Mouse (Mus musculus): ENCODE measurements around the gene Depp1.
"Not testable (repeated sequence)": the region's sequence is repeated elsewhere in the genome, so short reads cannot be mapped to it uniquely, and the experiment has no call there.

Gene Depp1

GRCm38 (mm10) chr6:116650406-116650805, at the start of gene Depp1:
Depp1 (plus strand) TSS chr6:116650609.
- no peak for DNase-seq (ENCODE audit: extremely low read depth, low read depth, low spot score)

DNA sequence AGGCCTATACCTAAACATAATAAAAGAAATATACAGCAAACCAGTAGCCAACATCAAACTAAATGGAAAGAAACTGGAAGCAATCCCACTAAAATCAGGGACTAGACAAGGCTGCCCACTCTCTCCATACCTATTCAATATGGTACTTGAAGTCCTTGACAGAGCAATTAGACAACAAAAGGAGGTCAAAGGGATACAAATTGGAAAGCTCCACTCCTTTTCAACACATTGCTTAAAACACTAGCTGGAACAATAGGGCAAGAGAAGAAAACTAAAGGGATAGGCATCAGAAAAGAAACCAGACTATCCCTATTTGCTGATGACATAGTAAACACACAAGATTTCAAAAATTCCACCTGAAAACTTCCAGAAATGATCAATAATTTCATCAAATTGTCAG, 49.4 kb upstream of the Depp1 start:
- DNase-seq (ENCODE audit: extremely low read depth, low read depth, low spot score), result not testable (repeated sequence)

DNA sequence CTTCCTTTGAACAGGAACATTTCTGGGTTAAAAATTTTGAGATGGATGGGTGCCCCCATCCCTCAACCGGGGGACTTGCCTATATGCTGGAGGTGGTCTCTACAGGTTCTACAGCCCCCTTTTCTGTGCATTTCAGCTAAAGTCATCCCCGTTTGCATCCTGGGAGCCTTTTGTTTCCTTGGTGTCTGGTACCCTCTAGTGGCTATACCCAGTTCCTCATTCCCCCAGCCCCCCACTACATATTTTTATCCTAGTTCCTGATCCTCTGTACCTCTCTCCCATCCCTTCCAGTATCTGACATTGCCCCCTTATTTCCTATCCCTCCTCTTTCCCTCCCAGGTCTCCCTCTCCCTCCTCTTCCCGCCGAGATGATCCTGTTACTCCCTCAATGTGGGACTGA, 43.2 kb upstream of the Depp1 start:
- no peak for DNase-seq (ENCODE audit: extremely low read depth, low read depth, low spot score)

DNA sequence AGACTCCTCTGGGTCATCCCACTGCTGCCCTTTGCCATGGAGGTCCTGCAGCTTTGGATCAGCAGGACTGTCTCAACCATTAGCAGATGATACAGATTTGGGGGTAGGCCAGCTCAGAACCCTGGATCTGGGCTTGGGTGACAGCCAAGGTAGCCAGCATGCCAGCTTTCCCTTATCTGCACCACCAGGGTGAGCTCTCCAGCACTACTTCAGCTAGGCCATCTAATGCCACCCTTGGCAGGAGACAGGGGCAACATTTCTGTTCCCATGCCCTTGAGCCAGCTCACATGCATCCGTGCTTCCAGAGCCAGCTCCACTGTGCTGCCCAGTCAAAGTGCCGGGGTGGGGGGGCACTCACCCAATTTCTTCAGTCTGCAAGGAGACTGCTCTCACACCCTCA, 34.7 kb upstream of the Depp1 start:
- no peak for DNase-seq (ENCODE audit: extremely low read depth, low read depth, low spot score)

DNA sequence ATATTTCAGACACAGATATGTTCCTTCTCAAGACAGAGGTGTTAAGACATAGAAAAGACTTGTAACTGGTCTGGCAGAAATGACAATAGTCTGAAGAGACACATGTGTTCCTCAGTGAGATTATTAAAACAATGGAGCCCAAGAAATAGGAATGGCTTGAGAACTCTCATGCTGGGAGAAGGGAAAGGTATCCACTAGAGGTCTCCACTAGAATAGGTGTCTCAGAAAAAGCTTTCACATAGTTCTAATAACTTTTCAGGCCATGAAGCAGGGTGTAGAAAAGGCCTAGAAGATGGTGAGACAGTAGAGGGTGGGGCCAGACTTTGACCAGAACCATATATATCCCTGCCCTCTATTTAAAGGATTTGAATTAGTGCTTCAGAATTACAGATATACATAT, 32.3 kb upstream of the Depp1 start:
- DNase-seq (ENCODE audit: extremely low read depth, low read depth, low spot score), result no peak

DNA sequence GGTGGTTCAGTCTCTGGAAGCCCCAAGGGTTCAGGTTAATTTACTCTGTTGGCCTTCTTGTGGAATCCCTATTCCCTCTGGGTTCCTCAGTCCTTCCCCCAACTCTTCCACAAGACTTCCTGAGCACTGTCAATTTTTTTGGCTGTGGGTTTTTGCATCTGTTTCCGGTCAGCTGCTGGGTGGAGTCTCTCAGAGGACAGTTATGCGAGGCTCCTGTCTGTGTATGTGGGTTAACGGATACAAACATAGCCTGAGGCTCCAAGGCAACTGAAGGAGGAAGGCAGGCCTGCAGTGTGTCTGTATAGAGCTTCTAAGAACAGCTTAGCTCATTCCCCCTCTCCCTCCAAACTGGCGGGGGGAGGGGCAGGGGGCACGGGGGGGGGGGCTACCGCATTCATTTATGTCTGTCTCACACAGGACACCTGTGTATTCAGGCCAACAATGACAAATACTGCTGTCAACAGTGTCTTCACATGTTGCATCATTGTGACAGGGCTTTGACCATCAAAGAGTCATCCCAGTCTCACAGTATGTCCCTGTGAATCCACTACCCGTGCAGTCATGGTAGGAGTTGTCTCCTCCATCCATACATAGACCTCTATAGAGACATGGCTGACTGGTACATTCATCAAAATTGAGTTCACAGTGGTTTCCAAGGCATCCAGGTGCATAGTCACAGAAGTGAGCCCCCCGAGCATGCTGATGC, 28.9 kb upstream of the Depp1 start:
- DNase-seq (ENCODE audit: extremely low read depth, low read depth, low spot score), result no peak

DNA sequence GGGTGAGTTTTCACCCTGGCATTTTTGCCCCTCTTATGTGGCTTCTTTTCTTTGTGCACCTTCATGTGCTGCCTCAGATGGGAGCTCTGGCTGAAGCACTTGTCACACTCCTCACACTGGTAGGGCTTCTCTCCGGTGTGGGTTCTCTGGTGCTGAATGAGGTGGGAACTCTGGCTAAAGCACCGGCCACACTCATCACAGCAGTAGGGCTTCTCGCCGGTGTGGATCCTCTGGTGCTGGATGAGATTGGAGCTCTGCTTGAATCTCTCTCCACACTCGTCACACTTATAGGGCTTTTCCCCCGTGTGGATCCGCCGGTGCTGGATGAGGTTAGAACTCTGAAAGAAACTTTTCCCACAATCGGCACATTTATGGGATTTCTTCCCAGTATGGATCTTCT, 24.0 kb upstream of the Depp1 start:
- not testable (repeated sequence) for DNase-seq (ENCODE audit: extremely low read depth, low read depth, low spot score)

- no peak for DNase-seq (ENCODE audit: extremely low read depth, low read depth, low spot score)
Observed at GRCm38 (mm10) chr6:116628095-116628494, 22.3 kb upstream of the Depp1 start.

GRCm38 (mm10) chr6:116628539-116629171, 21.8 kb upstream of the Depp1 start, which contains the start of gene Zfp422:
Zfp422 (minus strand) TSS chr6:116628999.
- DNase-seq (ENCODE audit: extremely low read depth, low read depth, low spot score), result no peak

DNA sequence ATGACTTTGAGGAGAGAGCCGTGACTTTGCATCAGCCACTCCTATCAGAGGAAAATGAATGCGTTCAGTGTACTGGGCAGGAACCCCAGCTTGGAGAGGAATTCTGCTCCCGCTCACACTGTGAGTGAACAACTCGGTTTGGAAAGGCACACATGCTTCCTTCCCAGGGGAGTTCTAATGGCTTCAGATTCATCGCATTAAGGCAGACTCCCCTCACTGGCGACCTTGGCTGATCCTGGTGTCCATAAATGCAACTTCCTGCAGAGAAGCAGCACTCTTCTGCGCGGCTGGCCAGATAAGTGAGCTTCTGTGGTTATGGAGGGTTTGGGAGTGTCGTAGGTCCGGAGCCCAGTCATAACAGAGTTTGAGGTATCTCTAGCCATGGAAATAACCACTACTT, 20.6 kb upstream of the Depp1 start:
- no peak for DNase-seq (ENCODE audit: extremely low read depth, low read depth, low spot score)

DNA sequence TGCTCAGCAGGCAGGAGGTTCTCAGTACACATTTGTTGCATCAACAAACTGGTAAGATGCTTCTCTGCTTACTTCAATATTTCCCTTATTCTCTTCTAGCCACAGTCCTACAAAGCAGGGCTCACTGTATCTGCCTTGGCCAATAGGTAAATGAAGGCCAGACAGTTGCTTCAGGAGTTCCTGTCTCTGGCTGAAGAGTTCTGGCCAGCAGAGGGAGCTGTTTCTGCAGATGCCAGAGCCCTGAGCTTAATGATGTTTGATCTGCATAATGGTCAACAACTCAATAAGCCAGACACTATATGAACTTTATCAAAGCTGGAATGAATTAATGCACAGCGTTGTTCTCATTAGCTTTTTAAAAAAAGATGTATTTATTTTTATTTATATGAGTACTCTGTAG, 18.3 kb upstream of the Depp1 start:
- no peak for DNase-seq (ENCODE audit: extremely low read depth, low read depth, low spot score)

DNA sequence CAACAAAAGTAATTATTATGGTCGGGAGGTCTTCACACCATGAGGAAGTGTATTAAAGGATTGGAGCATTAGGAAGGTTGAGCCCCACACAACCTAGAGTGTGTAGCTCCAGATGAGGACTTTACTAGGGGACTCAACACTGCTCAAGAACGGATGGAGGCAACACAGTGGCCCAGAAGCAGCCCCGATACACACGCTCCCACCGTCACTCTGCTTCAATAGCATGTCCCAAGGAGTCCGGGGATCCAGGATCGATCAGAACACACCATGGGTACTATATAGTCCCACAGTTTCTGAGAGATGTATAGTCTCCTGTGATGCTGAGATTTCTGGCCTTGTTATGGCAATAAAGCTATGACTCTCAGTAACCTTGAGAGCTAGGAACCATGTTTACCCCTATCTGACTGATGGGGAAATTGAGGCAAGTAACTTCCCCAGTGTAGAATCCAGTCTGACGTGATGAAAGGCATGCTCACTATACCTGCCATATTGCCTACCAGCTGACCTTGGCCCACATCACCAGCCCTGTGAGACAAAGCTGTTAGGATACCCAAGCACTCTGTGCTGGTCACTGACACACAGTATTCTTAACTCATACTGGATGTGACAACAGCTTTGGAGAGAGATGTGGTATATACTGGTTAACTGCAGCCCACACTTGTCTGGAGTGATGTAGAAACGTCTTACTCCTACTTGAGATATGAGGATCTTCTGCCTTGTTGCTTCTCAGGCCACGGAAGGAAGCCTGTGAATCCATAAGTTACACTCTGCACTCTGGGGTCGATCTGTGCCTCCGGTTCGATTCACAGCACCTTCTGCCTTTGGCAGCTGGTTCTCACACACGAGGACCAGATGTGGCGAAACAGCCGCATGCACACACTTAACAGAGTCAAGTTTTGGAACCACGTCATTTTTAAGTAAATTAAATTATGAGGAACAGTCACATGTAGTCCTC, 16.4 kb upstream of the Depp1 start:
- no peak for DNase-seq (ENCODE audit: extremely low read depth, low read depth, low spot score)

GRCm38 (mm10) chr6:116635251-116636180, 14.9 kb upstream of the Depp1 start:
- DNase-seq (ENCODE audit: extremely low read depth, low read depth, low spot score), result no peak

DNA sequence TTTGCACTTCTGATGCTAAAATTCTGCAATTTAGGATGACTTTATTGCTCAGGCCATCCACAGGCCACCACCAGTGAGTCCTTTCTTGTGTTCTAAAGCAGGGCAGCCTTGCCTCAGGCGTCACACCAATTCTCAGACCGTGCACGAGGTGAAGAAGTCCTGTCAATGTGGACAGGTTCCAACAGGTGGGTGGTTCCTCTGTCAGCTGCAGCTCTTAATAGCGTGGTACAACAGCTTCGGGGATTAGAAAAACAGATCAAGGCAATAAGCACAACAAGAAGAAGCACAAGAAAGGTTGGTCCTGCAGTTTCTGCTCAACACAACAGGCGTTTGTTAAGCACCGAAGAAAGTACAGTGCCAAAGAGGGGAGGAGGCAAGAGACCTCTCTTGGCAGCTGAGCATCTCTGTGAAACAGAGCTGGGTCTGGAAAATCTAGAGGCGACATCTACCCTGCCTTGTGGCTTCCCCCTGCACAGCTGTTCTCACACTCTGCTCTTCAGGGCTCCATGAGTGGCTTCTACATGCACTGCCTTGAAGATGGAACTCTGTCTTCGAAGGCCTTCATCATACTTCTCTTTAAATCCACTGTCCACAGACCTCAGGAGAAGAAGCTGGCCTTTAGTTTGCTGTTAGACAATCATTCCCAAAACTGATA, 13.7 kb upstream of the Depp1 start:
- no peak for DNase-seq (ENCODE audit: extremely low read depth, low read depth, low spot score)

GRCm38 (mm10) chr6:116637496-116637895, 12.9 kb upstream of the Depp1 start:
- DNase-seq (ENCODE audit: extremely low read depth, low read depth, low spot score), result no peak

DNA sequence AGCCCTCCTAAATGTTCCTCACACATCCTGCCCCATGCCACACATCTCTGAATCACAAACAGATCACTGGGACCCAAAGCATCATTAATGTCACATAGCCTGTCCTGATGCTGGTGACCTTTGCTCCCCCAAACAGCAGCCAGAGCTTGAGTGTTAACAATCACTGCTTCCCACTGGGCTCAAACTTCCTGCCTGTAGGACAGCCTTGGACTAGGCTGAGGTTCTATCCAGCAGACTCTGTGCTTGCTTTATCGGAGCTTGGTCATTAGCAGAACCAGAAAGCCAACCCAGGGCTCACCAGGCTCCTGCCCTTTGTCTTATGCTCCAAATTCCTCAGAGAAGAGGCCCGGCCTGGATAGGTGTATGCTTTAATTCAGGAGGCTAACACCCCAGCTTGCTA, 11.5 kb upstream of the Depp1 start:
- no peak for DNase-seq (ENCODE audit: extremely low read depth, low read depth, low spot score)

DNA sequence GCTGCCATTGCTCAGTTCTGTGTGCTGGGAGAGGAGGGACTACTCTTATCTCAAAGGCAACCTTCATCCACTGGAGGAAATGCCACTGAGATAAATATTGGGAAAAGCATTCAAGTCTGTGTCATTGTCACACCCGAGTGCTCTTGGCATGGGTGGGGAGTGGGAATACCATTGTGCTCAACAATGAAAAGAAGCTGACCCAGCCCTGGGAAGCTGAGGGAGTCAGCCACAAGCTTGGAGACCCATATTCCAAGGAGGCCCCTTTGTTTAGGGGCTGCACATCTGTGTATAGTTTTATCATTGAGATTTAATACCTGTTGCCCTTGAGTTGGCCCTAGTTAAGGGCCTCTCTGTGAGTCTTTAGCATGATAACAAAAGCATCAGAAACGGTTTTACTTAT, 10.7 kb upstream of the Depp1 start:
- DNase-seq (ENCODE audit: extremely low read depth, low read depth, low spot score), result no peak

DNA sequence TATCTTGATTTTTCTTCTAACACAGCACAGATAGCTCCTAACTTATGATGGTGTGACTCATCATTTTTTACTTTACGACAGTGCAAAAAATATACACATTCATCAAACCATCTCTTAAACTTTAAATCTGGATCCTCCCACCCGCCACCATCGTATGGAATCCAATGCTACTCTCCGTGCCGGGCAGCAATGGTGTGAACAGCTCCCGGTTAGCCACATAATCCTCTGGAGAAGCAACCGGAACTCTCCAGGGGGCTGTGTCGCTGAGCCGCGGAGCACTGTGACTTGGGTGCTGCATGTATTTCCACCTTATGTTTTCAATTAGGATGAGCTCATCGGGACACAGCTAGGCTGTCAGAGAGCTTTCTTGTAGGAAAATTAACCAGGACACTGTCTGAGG, 7.5 kb upstream of the Depp1 start:
- no peak for DNase-seq (ENCODE audit: extremely low read depth, low read depth, low spot score)

DNA sequence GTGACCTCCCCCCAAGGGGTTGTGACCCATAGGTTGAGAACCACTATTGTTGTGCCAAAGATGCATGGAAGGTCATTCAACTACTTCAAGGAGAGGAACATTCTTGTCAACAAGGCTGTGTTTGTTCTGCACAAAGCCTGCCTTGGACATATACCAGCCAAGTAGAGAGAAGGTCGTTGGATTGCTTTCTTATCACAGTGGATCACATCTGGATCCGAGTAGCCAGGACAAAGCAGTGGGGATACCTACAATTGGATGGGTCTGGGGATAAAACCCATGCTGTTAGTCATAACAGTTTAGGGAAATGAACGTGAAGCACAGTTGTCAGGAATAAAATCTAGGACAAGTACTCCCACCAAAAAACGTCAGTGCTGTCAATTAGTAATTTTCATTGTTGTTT, 6.5 kb upstream of the Depp1 start:
- no peak for DNase-seq (ENCODE audit: extremely low read depth, low read depth, low spot score)

- no peak for DNase-seq (ENCODE audit: extremely low read depth, low read depth, low spot score)
Observed at GRCm38 (mm10) chr6:116644335-116644734, 6.1 kb upstream of the Depp1 start.
